Mouse (Mus musculus) splenic B cell, adult 2 months (primary cell): ENCODE measurements around the gene Arnt2.

Experiments used
- DNase-seq: peaks from one replicate; pipeline ENCODE4 v3.0.0-alpha.2; 2011; ENCODE audit warnings: low read depth, low spot score
- H3K27me3 ChIP-seq: 2 replicates; pipeline ENCODE4 v1.6.1; 2012; ENCODE audit warnings: mild to moderate bottlenecking, low read length, moderate library complexity, mixed read lengths; ENCODE audit not compliant: control insufficient read depth, poor library complexity, insufficient read depth, severe bottlenecking
- H3K36me3 ChIP-seq: 2 replicates; pipeline ENCODE4 v1.6.1; 2012; ENCODE audit warnings: mild to moderate bottlenecking, low read length, moderate library complexity, mixed read lengths; ENCODE audit not compliant: control insufficient read depth, poor library complexity, insufficient read depth, severe bottlenecking

Arnt2 gene

GRCm38 (mm10) chr7:84246878-84247277 lies 163.1 kb downstream of the Arnt2 start:
- no peaks in the 10 kb centered on the region for H3K27me3 ChIP-seq
- no peak for DNase-seq
- H3K36me3 ChIP-seq, result no peaks in the 10 kb centered on the region

- Histone ChIP-seq H3K36me3 (no peaks in the 10 kb centered on the region), H3K27me3 (no peaks in the 10 kb centered on the region)
These were observed 163.9 kb downstream of the Arnt2 start for GRCm38 (mm10) chr7:84246093-84246492.

GRCm38 (mm10) chr7:84240406-84240805 lies 169.6 kb downstream of the Arnt2 start:
- no peak for DNase-seq
- H3K36me3 ChIP-seq, result no peaks in the 10 kb centered on the region

More at GRCm38 (mm10) chr7:84246093-84246492, 163.9 kb downstream of the Arnt2 start:
- DNase-seq, result no peak

GRCm38 (mm10) chr7:84237655-84238054 lies 172.3 kb downstream of the Arnt2 start:
- DNase-seq, result no peak
- no peaks in the 10 kb centered on the region for H3K36me3 ChIP-seq
- H3K27me3 ChIP-seq, result no peaks in the 10 kb centered on the region

More at GRCm38 (mm10) chr7:84240406-84240805, 169.6 kb downstream of the Arnt2 start:
- H3K27me3 ChIP-seq, result no peaks in the 10 kb centered on the region

- DNase-seq, result no peak
- Histone ChIP-seq H3K27me3 (no peaks in the 10 kb centered on the region), H3K36me3 (no peaks in the 10 kb centered on the region)
These were observed 178.6 kb downstream of the Arnt2 start for GRCm38 (mm10) chr7:84231396-84231795.

- Histone ChIP-seq H3K36me3 (no peaks in the 10 kb centered on the region), H3K27me3 (no peaks in the 10 kb centered on the region)
- DNase-seq, result no peak
These were observed 182.3 kb downstream of the Arnt2 start for GRCm38 (mm10) chr7:84227652-84228051.

- Histone ChIP-seq H3K27me3 (no peaks in the 10 kb centered on the region), H3K36me3 (no peaks in the 10 kb centered on the region)
- DNase-seq, result no peak
These were observed 183.1 kb downstream of the Arnt2 start for GRCm38 (mm10) chr7:84226909-84227308.

- peak; percentile 34 for DNase-seq
- H3K27me3 ChIP-seq, result no peaks in the 10 kb centered on the region
- H3K36me3 ChIP-seq, result no peaks in the 10 kb centered on the region
These were observed 197.9 kb downstream of the Arnt2 start for GRCm38 (mm10) chr7:84212112-84212511.

GRCm38 (mm10) chr7:84210585-84211291 lies 199.2 kb downstream of the Arnt2 start:
- Histone ChIP-seq H3K27me3 (no peaks in the 10 kb centered on the region), H3K36me3 (no peaks in the 10 kb centered on the region)
- DNase-seq, result no peak

GRCm38 (mm10) chr7:84203981-84204380 lies 206.0 kb downstream of the Arnt2 start:
- H3K36me3 ChIP-seq, result no peaks in the 10 kb centered on the region
- H3K27me3 ChIP-seq, result no peaks in the 10 kb centered on the region
- no peak for DNase-seq

GRCm38 (mm10) chr7:84201151-84202068 lies 208.6 kb downstream of the Arnt2 start:
- no peaks in the 10 kb centered on the region for H3K36me3 ChIP-seq
- no peaks in the 10 kb centered on the region for H3K27me3 ChIP-seq
- DNase-seq, result no peak

- Histone ChIP-seq H3K36me3 (no peaks in the 10 kb centered on the region), H3K27me3 (no peaks in the 10 kb centered on the region)
- no peak for DNase-seq
These were observed 212.6 kb downstream of the Arnt2 start for GRCm38 (mm10) chr7:84197208-84197860.
